Mouse (Mus musculus) CD4-positive, CD25-positive, alpha-beta regulatory T cell, adult 2 months (primary cell): Measurements from ENCODE around the gene Gm49342.
A peak's percentile ranks its signal among the peaks of the same experiment; 100 is the strongest.
"Not testable (repeated sequence)": the region's sequence is repeated elsewhere in the genome, so short reads cannot be mapped to it uniquely, and the experiment has no call there.

ENCODE experiments used
- DNase-seq: peaks from one replicate; pipeline ENCODE4 v3.0.0-alpha.2; 2012; ENCODE audit warnings: low read depth, low spot score

The Gm49342 gene

DNA sequence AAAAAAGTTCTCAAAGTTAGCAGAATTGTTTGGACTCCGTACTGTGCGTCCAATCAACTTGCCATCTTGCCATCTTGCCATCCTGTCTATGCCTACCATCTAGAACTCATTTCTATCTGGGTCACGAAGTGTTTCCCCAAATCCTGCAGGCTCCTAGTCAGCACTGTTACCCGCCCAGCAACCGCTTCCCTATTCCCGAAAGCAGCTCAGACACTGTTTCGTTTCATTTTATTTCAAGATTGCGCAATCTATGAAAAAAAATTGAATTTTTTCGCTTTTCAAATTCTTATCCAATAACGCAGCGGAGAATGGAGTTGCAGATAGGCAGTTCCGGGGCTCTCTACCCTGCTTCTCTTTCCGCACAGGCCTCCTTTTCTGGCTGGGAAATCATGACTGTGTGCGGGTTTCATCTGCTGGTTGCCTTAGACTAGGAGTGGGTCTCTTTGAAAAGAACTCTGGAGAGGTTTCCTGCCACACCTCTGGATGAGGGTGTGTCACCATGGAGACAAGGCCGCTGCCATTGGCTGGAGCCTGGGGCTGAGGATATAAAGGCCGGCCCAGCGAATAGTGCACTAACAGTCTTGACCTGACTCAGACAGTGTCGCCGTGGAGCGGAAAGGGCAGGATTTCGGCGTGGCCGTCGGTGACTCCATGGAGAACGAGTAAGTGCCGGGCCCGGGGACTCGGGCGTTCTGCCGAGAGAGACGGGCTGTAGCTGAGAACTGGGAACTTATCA, at the start of gene Gm49342:
Gene Gm49342 (plus strand): TSS at position 586 of the 736 bp plus-strand sequence.
- DNase-seq: peak; percentile 90

DNA sequence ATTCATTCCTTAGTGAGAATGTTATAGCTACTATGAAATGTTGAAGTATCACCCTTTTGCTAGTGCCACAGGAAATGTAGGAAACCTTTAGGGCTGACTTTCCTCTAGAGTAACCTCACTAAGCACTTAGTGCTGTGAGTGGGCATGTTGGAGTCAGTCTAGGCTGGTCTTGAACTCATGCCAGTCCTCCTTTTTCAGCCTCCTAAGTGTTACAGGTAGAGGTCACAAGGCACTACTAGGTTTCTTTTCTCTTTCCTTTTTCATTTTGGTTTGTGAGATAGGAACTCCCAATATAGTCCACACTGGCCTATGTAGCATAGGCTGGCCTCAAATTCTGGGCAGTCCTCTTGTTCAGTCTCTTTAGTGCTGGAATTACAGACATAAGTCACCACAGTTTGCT, 48.9 kb upstream of the Gm49342 start:
- DNase-seq: no peak

- DNase-seq: no peak
These were observed 48.2 kb upstream of the Gm49342 start for GRCm38 (mm10) chr14:50895985-50896746.

DNA sequence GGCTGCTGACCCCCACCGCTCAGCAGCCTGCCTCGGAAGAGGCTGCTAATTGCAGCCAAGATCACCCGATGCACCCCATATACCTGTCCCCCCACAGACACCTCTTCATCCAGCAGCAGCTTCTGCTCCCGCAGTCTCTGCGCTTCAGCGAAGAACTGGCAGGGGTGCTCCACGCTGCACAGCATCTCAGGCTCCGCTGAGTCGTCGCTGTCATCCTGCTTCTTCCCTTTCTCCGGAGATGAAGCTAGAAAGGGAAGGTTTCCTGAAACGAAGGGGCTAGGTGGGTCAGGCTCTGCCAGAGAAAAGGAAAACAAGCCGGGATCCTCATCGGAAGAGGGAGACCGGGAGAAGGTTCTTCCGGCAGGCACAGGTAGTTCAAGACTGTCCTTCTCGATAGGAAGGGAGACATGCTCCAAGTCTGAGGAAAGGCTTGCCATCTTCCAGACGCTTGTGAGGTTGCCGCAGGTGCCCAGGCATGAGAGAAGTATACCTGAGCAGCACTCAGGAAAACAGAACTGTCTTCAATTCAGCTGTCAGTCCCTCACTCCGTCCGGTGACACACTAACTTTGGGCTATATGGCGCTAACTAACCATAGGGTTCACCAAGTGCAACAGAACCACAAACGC, 47.5 kb upstream of the Gm49342 start:
- DNase-seq: no peak

- no peak for DNase-seq
These were observed 46.9 kb upstream of the Gm49342 start, which contains the start of gene Klhl33 for GRCm38 (mm10) chr14:50897374-50897765. Gene Klhl33 (minus strand): TSS chr14:50897507.

DNA sequence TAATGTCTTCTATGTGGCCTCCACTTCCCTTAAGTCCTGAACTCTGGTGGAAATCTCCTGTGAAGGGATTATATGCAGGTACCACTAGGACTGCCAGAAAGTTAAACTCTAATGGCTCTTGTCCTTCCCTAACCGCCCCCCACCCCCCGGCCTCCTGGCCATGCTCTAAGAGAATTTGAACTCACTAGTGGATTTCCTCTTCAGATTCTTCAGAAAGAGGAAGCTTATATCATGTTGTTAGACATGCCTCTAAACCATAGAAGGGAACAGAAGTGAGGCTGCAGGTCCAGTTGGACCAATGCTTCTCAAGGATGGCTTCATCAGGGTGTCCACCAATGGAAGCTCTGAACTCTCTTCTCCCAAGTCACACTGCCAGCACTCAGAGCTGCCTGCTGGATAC, 46.3 kb upstream of the Gm49342 start:
- not testable (repeated sequence) for DNase-seq

DNA sequence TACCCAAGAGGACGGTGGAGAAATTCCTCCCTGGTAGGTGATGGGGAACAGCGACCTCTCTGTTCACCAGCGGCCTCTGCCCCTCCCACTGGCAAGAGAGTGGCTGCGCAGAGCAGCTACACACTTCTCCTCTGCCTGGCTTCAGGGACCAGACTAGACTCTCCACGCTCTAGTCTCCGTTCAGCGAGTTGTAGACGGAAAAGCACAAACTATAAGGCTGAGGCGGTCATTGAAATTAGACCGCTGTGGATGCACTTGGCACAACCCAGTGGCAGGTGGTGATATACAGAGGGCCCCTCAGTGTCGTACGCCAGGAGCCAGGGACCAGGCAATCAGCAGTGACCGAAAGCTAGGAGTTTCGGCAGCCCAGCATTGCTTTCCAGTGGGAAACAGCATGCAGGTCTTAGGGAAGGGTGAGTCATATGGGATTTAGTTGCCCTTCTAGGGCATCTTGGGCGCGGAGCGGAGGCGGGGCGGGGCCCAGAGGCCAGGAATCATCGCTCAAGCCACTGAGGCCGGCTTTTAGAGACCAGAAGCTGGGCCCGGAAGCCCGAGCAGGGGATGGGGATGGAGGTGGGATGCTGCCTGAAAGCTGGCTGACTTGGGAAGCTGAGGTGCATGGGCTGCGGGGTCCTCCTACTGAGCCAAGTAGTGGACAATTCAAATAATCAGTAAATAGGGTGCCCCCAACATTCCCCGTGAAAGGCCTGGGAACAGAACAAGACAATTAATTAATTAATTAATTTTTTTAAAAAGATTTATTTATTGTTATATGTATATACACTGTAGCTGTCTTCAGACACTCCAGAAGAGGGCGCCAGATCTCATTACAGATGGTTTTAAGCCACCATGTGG, 40.1 kb upstream of the Gm49342 start:
- peak; percentile 29 for DNase-seq

DNA sequence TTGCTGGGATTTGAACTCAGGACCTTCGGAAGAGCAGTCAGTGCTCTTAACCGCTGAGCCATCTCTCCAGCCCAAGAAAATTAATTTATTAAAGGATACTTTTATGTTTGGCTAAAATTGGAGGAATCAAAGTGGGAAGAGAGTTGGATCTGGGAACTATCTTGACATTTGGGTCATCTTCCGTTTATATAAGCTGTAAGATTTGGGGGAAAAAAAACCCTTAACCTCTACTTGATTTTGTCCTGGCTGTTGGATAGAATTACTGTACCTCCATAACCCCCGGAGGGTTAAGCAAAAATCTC, 39.5 kb upstream of the Gm49342 start:
- DNase-seq: no peak

DNA sequence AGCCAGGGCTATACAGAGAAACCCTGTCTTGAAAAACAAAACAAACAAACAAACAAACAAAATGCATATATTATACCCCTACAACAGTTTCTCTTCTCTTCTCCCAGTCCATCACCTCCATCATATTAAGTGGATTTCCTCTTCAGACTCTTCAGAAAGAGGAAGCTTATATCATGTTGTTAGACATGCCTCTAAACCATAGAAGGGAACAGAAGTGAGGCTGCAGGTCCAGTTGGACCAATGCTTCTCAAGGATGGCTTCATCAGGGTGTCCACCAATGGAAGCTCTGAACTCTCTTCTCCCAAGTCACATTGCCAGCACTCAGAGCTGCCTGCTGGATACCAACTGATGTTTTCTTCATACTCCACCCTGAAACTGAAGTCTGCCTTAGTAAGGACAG, 39.0 kb upstream of the Gm49342 start:
- DNase-seq: not testable (repeated sequence)

- no peak for DNase-seq
These were observed 36.2 kb upstream of the Gm49342 start for GRCm38 (mm10) chr14:50908126-50908525.

DNA sequence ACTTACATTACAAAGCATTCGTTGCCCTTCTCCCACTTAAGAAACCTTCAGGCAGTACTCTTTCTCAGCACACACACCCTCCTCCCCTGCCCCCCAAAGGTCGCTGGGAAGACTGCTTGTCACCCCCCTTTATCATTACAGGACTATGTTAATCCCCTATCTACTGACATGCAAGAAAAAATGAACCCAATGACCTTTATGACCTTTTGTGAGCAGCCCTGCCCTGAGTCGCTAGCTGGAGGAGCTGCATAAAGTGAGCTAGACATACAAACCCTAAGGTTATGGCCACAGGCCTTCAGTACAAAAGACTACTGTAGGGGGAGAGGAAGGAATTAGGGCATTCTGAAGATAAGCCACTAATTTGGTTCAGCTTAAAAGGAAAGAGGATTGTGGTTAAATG, 33.0 kb upstream of the Gm49342 start:
- DNase-seq: no peak

DNA sequence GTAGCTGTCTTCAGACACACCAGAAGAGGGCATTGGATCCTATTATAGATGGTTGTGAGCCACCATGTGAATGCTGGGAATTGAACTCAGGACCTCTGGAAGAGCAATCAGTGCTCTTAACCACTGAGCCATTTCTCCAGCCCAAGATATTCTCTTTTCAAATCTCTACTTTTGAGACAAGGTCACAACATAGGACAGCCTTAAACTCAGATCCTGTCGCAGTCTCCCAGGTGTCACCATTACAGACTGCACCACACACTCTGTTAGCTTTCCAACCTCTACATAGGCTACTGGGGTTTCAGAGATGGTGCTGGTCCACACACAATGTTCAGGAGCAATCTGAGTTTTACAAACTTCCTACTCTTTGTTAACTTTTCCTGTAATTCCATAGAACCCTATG, 20.9 kb upstream of the Gm49342 start:
- peak; percentile 19 for DNase-seq

DNA sequence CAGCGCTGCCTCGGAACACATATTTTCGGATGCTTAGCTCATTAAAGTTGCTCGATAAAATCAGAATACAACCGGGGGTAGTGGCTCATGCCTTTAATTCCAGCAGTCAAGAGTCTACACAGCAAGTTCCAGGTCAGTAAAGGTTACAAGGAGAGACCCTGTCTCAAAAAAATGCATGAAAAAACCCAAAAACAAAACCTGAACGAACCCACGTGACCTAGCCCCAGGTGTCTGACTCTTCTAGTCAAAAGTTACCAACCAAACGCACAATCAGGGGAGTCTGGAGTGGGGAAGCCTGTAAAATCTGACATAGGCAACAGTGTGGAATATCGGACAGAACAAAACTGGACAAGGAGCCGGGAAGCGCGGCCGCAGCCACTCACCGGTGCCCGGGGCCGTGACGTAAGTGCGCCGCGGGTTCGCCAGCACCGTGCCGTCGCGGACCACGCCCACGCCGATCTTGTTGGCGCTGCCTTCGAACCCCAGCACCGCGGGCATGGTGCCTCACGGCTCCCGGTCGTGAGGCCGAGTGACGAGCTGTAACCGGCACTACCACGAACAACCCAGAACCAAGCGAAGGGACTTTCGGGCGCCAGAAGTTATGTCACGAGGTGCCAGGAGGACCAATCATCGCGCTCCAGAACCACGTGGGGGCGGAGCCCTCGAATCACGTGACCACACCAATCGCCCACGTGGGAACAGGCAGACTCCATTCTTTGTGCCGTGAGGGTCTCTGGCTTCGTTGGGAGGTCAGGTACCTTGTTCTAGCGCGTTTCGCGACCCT, 19.8 kb upstream of the Gm49342 start, which contains the start of the genes Osgep and Apex1:
Gene Osgep (minus strand): TSS at position 613 of the 784 bp plus-strand sequence.
Gene Apex1 (plus strand): TSS at position 688 of the 784 bp plus-strand sequence.
- peak; percentile 99 for DNase-seq

DNA sequence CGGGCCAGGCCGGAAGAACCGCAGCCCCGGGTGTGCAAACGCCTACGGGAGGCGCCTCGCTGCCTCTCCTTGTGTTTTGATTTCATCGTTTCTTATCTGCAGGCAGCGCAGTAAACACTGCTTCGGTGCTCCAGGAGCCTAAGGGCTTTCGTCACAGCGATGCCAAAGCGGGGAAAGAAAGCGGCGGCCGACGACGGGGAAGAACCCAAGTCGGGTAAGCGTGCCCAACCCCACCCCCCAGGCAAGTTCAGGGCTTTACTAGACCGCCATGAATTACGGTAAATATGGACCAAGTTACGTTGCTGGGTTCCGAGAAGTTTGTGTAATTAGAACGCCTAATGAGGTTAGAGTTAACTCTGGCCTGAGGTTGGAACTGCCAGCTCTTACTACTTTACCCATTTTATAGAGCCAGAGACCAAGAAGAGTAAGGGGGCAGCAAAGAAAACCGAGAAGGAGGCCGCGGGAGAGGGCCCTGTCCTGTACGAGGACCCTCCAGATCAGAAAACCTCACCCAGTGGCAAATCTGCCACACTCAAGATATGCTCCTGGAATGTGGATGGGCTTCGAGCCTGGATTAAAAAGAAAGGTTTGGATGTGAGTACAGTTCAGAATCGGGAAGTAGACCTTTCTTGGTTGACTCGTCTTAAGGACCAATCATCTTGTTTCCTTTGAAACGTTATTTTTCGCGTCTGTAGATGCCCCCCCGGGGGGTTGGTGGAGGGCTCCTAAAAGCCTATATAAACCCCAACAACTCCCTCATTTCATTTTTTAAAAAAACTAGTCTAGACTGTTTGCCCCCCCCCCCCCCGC, 19.0 kb upstream of the Gm49342 start:
- DNase-seq: no peak

GRCm38 (mm10) chr14:50927366-50927765, 17.0 kb upstream of the Gm49342 start:
- DNase-seq: no peak

GRCm38 (mm10) chr14:50929951-50930350, 14.4 kb upstream of the Gm49342 start:
- no peak for DNase-seq

DNA sequence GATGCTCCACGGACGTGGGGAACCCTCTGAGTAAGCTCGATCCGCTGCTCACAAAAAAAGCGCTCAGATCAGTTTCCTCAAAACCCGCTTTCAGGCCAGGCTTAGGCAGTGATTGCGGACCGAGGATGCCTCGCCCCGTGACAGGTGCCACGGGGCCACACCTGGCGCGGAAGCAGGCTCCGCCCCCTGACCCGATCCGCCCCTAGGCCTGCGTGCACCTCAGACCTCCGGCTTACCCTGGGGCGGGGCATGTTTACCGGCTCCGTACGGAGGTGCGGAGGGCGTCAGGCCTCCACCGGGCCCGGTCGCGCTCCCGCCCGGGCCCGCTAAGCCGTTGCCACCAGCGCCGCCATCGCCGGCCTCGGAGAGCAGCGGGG, 14.0 kb upstream of the Gm49342 start:
- DNase-seq: peak; percentile 85

DNA sequence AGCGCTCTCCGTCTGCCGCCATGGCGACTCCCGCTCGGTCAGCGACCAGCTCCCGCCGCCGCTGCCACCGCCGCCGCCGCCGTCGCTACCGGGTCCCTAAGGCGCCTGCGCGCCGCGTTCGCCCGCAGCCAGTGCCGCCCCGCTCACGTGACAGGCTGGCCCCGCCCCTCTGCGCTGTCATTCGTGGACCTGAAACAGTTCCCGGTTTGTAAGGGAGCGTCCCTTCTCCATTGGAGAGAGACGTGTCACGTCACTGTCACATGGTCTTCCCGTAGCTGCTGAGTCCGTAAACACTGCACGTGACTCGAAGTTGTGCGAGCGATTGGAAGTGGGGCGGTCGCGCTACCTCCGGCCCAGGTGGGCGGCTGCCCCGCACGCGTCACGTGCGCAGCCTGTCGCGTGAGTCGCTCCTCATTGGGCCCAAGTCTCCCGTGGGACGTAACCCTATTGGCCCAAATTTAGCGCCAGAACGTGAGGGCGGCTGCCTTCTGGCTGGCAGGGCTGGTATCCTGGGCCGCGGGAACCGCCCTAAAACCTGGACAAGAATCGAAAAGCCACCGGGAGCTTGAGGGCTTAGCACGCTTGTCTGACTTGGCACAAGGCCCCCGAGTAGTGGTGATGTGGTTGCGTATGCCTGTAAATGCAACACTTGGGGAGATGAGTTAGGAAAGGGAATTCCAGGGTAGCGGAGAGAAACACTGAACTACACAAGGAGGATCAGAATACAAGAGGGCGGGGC, 13.4 kb upstream of the Gm49342 start, which contains the start of the genes Pip4p1 and Pnp:
Gene Pip4p1 (minus strand): TSS at position 103 of the 739 bp plus-strand sequence.
Gene Pnp (plus strand): TSS at position 329 of the 739 bp plus-strand sequence.
- peak; percentile 99 for DNase-seq

- no peak for DNase-seq
These were observed 12.8 kb upstream of the Gm49342 start for GRCm38 (mm10) chr14:50931493-50932020.
